Mouse (Mus musculus): Measurements from ENCODE around the gene Lrrc27. TPM values are rescaled to one million over a fixed set of nuclear protein-coding genes. Genes with fewer than 3 reads are reported as not detected.

Lrrc27 gene
- polyA plus RNA-seq, 1 experiment from 2014 or later = 0.52 TPM

DNA sequence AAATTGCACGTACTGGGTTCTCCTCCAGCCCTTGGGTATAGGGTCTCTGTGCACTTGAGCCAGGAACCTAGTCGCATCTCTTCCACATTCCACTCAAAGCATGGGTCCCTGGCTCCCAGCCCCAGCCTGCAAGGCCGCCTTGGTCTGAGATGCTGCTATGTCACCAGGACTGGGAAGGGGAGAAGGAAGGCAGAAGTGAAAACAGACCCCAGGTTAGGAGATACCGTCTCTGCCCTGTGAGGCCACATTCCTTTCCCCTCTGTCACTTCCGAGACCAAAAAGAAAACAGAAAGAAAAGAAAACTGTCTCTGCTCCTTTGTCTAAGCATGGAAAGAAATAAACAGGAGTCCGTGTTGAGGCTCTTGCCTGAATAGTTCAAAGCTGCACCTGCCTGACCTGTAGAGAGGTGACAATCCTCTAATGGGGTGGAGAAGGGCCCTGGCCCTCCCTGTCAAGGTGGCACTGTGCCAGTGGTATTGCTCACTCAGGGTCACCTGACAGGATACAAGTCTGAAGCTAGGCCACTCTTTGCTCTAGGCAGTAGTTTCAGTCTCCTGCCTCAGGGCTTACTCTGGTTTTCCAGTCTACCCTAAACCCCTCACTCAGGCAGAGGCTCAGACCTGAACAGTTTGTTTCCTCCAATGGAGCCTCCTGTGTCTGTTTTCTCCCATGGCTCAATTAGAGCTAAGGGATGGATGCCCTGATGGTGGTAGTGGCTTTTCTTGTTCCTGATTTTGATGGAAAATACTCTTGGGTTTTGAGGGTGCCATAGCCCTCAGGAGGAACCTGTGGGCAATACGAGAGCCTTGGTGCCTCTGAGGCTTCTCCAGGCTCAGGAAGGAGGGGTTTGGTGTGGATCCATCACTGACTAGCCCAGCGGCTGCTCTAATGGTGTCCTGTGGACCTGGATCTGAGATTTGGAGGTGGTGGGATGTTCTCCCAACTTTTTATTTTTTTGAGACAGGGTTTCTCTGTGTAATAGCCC is 54.4 kb downstream of the Lrrc27 start:
- no peak overlapping the region for H3K9ac ChIP-seq
- peaks cover 2% of the 10 kb centered on the region; the same call in 1 of the 2 replicates for H3K36me3 ChIP-seq
- H3K27me3 ChIP-seq (replicated peaks) = no peaks in the 10 kb centered on the region
- H3K4me2 ChIP-seq = no peak overlapping the region
- 61% methylated on average over 8 of the region's 8 CpGs for WGBS (ENCODE audit: insufficient replicate concordance)
- H3K9me3 ChIP-seq (replicated peaks) = no peaks in the 10 kb centered on the region
- H3K27ac ChIP-seq = no peak overlapping the region
- no peak for ATAC-seq
- no peak overlapping the region for H3K4me3 ChIP-seq
- peaks cover 3% of the 10 kb centered on the region for H3K4me1 ChIP-seq

DNA sequence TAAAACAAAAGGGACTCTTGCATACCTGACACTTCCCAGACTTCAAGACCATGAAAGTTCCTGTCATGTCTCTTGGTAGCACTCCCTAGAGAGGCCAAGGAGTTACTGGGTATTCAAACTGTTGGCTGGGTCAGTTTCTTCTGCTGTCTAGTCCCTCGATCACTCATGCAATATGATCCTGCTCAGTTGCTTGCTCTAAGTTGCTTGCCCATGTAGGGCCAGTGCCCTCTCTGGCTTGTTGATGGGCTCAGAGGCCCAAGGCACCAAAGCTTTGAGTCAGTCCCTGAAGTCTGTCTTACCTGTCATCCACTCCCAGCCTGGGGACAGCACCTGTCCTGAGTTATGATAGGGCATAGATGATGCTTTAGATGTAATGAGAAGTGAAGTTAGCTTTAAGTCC is 58.0 kb downstream of the Lrrc27 start:
- Histone ChIP-seq H3K4me2 (no peak overlapping the region), H3K27ac (no peak overlapping the region), H3K4me1 (peaks cover 22% of the 10 kb centered on the region), H3K36me3 (peaks cover 2% of the 10 kb centered on the region; the same call in 1 of the 2 replicates), H3K27me3 (replicated peaks) (no peaks in the 10 kb centered on the region), H3K4me3 (no peak overlapping the region), H3K9me3 (replicated peaks) (no peaks in the 10 kb centered on the region), H3K9ac (no peak overlapping the region)
- no peak for ATAC-seq
- 71% methylated on average over 1 of the region's 1 CpGs for WGBS (ENCODE audit: insufficient replicate concordance)

DNA sequence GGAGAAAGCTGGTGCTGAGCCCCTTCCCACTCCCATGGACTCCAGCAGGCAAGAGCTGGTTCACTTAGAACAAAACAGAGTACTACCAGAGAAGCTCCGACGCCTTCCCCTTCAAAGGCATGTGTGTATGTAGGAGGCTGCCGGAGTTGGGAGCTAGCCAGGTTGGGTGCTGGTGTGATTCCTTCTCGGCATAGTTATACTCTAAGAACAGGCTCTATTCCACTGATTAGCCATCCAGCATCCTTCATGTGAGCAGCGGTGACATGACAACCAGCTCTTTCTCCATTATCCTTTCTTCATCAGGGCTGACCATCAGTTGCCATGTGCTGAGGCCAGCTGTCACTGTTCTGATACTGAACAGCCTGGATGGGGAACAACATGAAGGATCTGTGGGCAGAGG is 59.1 kb downstream of the Lrrc27 start:
- 61% methylated on average over 5 of the region's 5 CpGs for WGBS (ENCODE audit: insufficient replicate concordance)
- peaks cover 22% of the 10 kb centered on the region for H3K4me1 ChIP-seq
- H3K27me3 ChIP-seq (replicated peaks) = no peaks in the 10 kb centered on the region
- no peak overlapping the region for H3K27ac ChIP-seq
- H3K9me3 ChIP-seq (replicated peaks) = no peaks in the 10 kb centered on the region
- no peak overlapping the region for H3K4me3 ChIP-seq
- no peak for ATAC-seq
- no peak overlapping the region for H3K4me2 ChIP-seq
- no peak overlapping the region for H3K9ac ChIP-seq
- H3K36me3 ChIP-seq = no peaks in the 10 kb centered on the region

DNA sequence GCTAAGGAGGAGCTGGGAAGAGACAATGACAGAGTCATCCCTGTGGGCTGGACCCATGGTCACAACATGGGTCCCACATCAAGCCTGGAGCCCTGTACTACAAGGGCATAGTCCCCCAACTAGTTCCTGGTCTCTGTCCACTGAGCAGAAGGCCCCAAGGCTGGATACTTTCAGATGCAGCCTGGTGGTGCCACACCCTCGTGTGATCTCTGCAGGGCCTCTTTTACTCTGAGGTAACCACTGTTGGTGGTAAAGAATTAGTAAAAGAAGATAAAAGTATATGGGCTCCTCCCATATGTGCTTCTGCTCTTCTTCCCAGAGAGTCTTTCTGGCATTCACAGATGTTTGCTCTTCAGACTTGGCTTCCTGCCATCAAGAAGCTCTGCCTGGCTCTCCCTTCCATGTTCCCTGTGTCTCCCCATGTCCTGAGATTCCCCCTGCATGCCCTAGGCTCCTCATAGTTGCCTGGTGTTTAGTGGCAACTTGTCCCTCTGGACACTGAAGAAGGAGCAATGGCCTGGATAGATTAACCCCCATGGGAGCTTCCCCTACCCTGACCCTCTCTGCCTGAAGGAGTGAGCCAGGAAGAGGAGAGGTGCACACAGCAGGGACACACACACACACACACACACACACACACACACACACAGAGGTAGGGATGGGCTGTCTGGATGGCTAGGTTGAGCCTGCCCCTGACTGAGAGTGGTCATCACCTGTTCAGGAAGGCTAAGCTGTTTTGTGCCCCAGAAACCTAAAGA is 60.0 kb downstream of the Lrrc27 start:
- peak; percentile 34 for ATAC-seq
- Histone ChIP-seq H3K4me1 (peaks cover 22% of the 10 kb centered on the region), H3K9me3 (replicated peaks) (no peaks in the 10 kb centered on the region), H3K4me3 (no peak overlapping the region), H3K9ac (no peak overlapping the region), H3K27ac (peak overlapping the region; percentile 65), H3K4me2 (no peak overlapping the region), H3K27me3 (replicated peaks) (no peaks in the 10 kb centered on the region), H3K36me3 (no peaks in the 10 kb centered on the region)
- WGBS (ENCODE audit: insufficient replicate concordance) = 7% methylated on average over 1 of the region's 1 CpGs

DNA sequence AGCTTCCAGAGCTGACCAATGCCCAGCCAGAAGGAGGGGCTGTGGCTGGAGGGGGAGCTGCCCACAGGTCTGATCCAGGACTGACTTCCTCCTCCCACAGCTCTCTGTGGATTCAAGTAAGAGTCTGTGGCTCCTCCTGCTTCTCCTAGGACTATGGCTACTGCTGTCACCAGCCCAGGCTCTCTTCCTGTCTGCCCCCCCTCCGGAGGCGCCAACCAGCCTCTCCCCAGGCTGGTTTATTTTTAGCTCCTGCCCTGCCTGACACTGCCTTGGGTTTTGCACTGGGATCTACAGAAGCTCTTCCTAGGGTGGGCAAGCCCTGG is 60.6 kb downstream of the Lrrc27 start:
- Histone ChIP-seq H3K27ac (peak overlapping the region; percentile 65), H3K9ac (no peak overlapping the region), H3K4me2 (no peak overlapping the region), H3K36me3 (no peaks in the 10 kb centered on the region), H3K9me3 (replicated peaks) (no peaks in the 10 kb centered on the region), H3K4me1 (peaks cover 22% of the 10 kb centered on the region), H3K27me3 (replicated peaks) (no peaks in the 10 kb centered on the region), H3K4me3 (no peak overlapping the region)
- 8% methylated on average over 2 of the region's 2 CpGs for WGBS (ENCODE audit: insufficient replicate concordance)
- ATAC-seq = peak; percentile 62

DNA sequence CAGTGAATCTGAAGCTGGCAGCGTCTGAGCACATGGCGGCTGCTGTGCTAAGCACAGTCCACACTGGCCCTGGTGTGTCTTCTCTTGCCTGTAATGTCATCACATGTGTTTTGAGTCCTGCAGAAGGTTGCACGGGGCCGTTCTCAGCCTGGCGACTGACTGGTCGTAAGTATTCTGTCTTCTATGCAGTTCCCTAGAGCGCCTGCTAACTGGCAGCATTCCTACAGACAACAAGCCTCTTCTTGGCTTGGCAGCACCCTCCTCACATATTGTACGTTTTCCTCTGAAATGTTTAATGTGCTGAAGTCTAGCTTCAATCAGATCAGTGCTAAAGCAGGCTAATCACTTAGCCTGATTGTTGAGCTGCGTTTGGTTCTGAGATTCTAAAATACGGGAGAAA is 62.8 kb downstream of the Lrrc27 start:
- H3K4me1 ChIP-seq = peaks cover 33% of the 10 kb centered on the region
- no peak for ATAC-seq
- WGBS (ENCODE audit: insufficient replicate concordance) = 61% methylated on average over 10 of the region's 10 CpGs

DNA sequence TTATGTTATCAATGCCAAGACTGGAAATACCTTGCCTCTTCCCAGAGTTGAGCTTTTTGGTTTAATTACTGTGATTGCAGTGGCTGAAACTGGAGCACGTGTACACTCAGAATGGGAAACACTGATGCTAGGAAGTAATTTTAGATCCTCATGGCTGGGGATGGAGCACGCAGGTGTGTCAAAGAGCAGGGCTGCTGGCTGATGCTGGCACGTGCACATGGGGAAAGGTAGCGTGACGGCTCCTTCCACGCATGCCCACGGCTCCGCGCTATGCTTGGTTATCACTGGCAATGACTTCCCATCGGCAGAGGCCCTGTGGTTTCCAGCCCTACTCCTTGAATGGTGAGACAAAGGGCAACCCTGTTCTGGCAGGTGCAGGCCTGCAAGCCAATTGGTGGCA is 63.4 kb downstream of the Lrrc27 start:
- H3K4me3 ChIP-seq = no peak overlapping the region
- no peaks in the 10 kb centered on the region for H3K27me3 ChIP-seq (replicated peaks)
- H3K9me3 ChIP-seq (replicated peaks) = no peaks in the 10 kb centered on the region
- WGBS (ENCODE audit: insufficient replicate concordance) = 80% methylated on average over 10 of the region's 10 CpGs
- H3K36me3 ChIP-seq = no peaks in the 10 kb centered on the region
- no peak overlapping the region for H3K27ac ChIP-seq
- peaks cover 39% of the 10 kb centered on the region for H3K4me1 ChIP-seq
- no peak overlapping the region for H3K4me2 ChIP-seq
- no peak overlapping the region for H3K9ac ChIP-seq
- no peak for ATAC-seq

More for the DNA sequence above, 62.8 kb downstream of the Lrrc27 start:
- H3K4me3 ChIP-seq = no peak overlapping the region
- H3K27ac ChIP-seq = no peak overlapping the region
- H3K4me2 ChIP-seq = no peak overlapping the region
- H3K36me3 ChIP-seq = no peaks in the 10 kb centered on the region
- no peaks in the 10 kb centered on the region for H3K27me3 ChIP-seq (replicated peaks)
- H3K9me3 ChIP-seq (replicated peaks) = no peaks in the 10 kb centered on the region
- no peak overlapping the region for H3K9ac ChIP-seq

DNA sequence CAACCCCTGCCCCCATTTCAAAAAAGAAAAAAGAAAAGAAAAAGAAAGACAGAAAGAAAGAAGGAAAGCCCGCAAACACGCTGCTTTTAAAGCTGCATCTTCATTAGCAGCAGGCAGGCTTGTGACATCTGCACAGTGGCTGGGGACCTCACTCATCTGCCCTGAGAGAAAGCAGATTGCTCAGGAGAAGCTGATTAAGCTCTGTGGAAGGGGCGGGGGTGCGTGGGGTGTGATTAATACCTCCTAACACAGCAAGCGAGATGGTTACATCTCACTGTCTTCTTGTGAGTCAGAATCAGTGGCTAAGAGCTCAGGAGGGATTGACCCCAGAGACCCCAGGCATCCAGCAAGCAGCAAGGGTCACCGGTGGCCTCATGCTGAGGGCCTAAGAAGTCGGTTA is 64.7 kb downstream of the Lrrc27 start:
- H3K4me3 ChIP-seq = no peak overlapping the region

DNA sequence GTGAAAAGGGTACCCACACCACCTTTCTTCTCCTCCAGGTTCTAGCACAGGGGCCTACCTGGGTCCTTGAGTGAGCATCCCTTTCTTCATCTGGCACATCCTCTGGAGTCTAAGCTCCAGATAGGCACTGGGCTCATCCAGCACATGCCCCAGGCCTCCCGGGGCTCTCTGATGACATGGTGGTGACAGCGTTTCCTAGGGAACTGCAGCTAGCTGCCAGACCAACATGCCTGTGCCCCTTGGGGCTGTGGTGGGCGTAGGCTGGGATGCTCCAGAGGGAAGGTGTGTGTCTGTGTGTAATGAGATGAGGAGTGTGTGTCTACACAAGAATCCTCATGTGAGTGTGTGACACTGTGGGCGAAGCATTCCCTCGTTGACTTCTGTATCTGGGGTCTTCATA is 66.8 kb downstream of the Lrrc27 start:
- no peak overlapping the region for H3K4me3 ChIP-seq
- H3K36me3 ChIP-seq = no peaks in the 10 kb centered on the region
- H3K9ac ChIP-seq = no peak overlapping the region
- no peak overlapping the region for H3K27ac ChIP-seq
- H3K4me1 ChIP-seq = peaks cover 24% of the 10 kb centered on the region
- no peaks in the 10 kb centered on the region for H3K27me3 ChIP-seq (replicated peaks)
- ATAC-seq = no peak
- no peaks in the 10 kb centered on the region for H3K9me3 ChIP-seq (replicated peaks)
- 73% methylated on average over 5 of the region's 5 CpGs for WGBS (ENCODE audit: insufficient replicate concordance)
- H3K4me2 ChIP-seq = no peak overlapping the region

More for the DNA sequence above, 64.7 kb downstream of the Lrrc27 start:
- H3K4me2 ChIP-seq = no peak overlapping the region
- ATAC-seq = no peak
- H3K9ac ChIP-seq = no peak overlapping the region
- 67% methylated on average over 7 of the region's 7 CpGs for WGBS (ENCODE audit: insufficient replicate concordance)
- H3K9me3 ChIP-seq (replicated peaks) = no peaks in the 10 kb centered on the region
- H3K27me3 ChIP-seq (replicated peaks) = no peaks in the 10 kb centered on the region
- no peaks in the 10 kb centered on the region for H3K36me3 ChIP-seq
- no peak overlapping the region for H3K27ac ChIP-seq
- H3K4me1 ChIP-seq = peaks cover 34% of the 10 kb centered on the region

DNA sequence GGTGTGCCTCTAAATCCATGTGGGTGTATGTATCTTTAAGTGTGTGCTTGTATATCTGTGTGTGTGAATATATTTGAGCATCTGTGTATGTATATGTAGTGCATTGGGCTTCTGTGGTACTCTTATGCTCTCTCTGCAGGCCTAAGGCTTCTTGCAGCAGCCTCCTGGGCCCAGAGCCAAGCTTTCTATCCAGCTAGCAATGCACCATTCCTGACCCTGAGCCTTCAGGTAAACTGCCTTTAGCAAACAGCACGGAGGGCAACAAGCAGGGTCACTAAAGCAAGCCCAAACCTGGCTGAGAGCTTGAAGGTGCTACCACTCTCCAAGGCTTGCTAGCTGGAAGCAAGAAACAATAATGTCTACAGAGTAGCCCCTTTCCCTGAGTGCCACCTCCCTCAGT is 67.3 kb downstream of the Lrrc27 start:
- no peaks in the 10 kb centered on the region for H3K9me3 ChIP-seq (replicated peaks)
- no peak overlapping the region for H3K4me2 ChIP-seq
- 50% methylated on average over 1 of the region's 1 CpGs for WGBS (ENCODE audit: insufficient replicate concordance)
- H3K27ac ChIP-seq = no peak overlapping the region
- ATAC-seq = no peak
- H3K36me3 ChIP-seq = no peaks in the 10 kb centered on the region
- no peak overlapping the region for H3K9ac ChIP-seq
- H3K4me3 ChIP-seq = no peak overlapping the region
- H3K4me1 ChIP-seq = peaks cover 24% of the 10 kb centered on the region
- no peaks in the 10 kb centered on the region for H3K27me3 ChIP-seq (replicated peaks)

DNA sequence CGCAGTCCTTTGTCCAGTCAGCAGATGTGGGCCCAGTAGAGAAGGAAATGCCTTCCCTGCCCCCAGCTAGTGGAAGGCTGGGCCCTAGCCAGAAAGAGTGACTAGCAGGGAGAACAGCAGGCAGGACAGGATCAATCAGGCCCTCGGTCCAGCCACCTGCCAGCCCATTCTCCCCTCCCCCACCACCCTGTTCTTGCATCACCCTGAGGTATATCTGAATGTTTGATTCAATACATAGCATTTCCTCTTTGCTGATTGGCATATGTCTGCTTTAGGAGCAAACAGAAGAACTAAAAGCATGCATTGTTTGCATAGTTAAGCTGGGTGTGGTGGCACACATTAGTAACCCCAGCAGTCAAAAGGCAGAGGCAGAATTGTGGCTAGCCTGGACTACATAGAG is 68.4 kb downstream of the Lrrc27 start:
- Histone ChIP-seq H3K9ac (no peak overlapping the region), H3K27me3 (replicated peaks) (no peaks in the 10 kb centered on the region), H3K27ac (no peak overlapping the region), H3K4me3 (no peak overlapping the region), H3K36me3 (no peaks in the 10 kb centered on the region), H3K4me2 (no peak overlapping the region), H3K4me1 (peaks cover 24% of the 10 kb centered on the region), H3K9me3 (replicated peaks) (no peaks in the 10 kb centered on the region)
- WGBS (ENCODE audit: insufficient replicate concordance) = 31% methylated on average over 2 of the region's 2 CpGs
- ATAC-seq = peak; percentile 27; the same call in 1 of the 2 replicates

DNA sequence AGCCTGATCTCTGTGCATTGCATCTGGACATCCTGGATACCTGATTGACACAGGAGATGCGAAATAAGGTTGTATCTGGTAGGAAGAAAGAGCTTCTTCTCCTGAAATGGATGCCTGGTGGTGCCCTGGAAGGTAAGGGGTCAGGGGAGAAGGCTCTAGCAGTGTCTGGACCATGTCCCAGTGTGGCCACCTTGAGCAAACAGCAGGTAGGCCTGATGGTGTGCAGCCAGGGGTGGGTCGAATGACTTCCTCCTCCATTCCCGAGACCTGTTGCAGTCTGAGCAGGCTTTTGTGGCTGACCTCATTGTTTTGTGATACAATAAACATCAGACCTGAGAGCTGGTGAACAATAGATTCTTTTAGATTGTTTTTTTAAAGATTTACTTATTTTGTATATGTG is 69.2 kb downstream of the Lrrc27 start:
- WGBS (ENCODE audit: insufficient replicate concordance) = 70% methylated on average over 3 of the region's 3 CpGs

More for the DNA sequence above, 69.2 kb downstream of the Lrrc27 start:
- Histone ChIP-seq H3K36me3 (no peaks in the 10 kb centered on the region), H3K9ac (no peak overlapping the region), H3K9me3 (replicated peaks) (no peaks in the 10 kb centered on the region), H3K27me3 (replicated peaks) (no peaks in the 10 kb centered on the region), H3K4me3 (no peak overlapping the region), H3K4me2 (no peak overlapping the region), H3K27ac (no peak overlapping the region), H3K4me1 (peaks cover 24% of the 10 kb centered on the region)
- ATAC-seq = no peak

Data from liver, embryonic 12.5 days (tissue).